11 mouse cellular contexts compared by ENCODE assay signal in genomic region chr3:85922331-85922730, GRCm38 (mm10). TPM values are rescaled to one million over a fixed set of nuclear protein-coding genes. Genes with fewer than 3 reads are reported as not detected.
DNase-seq lines count a peak whose midpoint lies in the region; ATAC-seq and TF ChIP-seq lines count a peak whose summit lies in the region.
"Had no signal": no experiment of that assay in that cellular context is flagged by ENCODE, and none has a peak within 500 bp of the region (broad histone marks: within the 10 kb centered on the region; RNA-seq: fewer than 3 reads in every experiment).

No protein-coding gene starts in this region.

- WGBS in kidney, embryonic 16.5 days, result 47% methylated on average over 3 of the region's 3 CpGs
- WGBS in lung, embryonic 14.5 days, result 64% methylated on average over 3 of the region's 3 CpGs

- no peak for ATAC-seq in kidney, embryonic 16.5 days (ENCODE audit: low FRiP score, low TSS enrichment)
- ATAC-seq in lung, embryonic 14.5 days (ENCODE audit: insufficient read depth), result no peak
- ATAC-seq: intestine, embryonic 15.5 days had no signal

- peaks cover 5% of the 10 kb centered on the region for H3K4me1 ChIP-seq in kidney, embryonic 16.5 days (ENCODE audit: insufficient read depth, low read length)
- H3K4me1 ChIP-seq in lung, embryonic 14.5 days (ENCODE audit: insufficient read depth), result no peaks in the 10 kb centered on the region
- H3K4me1 ChIP-seq: intestine, embryonic 15.5 days had no signal

- H3K27me3 ChIP-seq in kidney, embryonic 16.5 days (ENCODE audit: insufficient read depth, low read length), result no peaks in the 10 kb centered on the region
- no peaks in the 10 kb centered on the region for H3K27me3 ChIP-seq in lung, embryonic 14.5 days (ENCODE audit: insufficient read depth, low read length)
- H3K27me3 ChIP-seq: intestine, embryonic 15.5 days had no signal

- H3K4me3 ChIP-seq in kidney, embryonic 16.5 days (ENCODE audit: low read length), result no peak overlapping the region
- no peak overlapping the region for H3K4me3 ChIP-seq in lung, embryonic 14.5 days (ENCODE audit: low read depth, low read length)
- H3K4me3 ChIP-seq: intestine, embryonic 15.5 days; myocyte had no signal

- H3K36me3 ChIP-seq in kidney, embryonic 16.5 days (ENCODE audit: insufficient read depth, low read length), result no peaks in the 10 kb centered on the region
- H3K36me3 ChIP-seq in lung, embryonic 14.5 days (ENCODE audit: insufficient read depth), result no peaks in the 10 kb centered on the region
- H3K36me3 ChIP-seq: intestine, embryonic 15.5 days had no signal

- peak; percentile 69 for DNase-seq in kidney, adult 11 months
- peak; percentile 89 to 93 for DNase-seq in adrenal gland, adult (ENCODE audit: inconsistent age in 2 of 2, low spot score in 1 of 2)
- DNase-seq in adrenal gland, postnatal 25 days, result peak; percentile 82
- DNase-seq in lung, embryonic 14.5 days, result peak; percentile 40
- DNase-seq in embryo, embryonic 10.5 days (ENCODE audit: low spot score), result no peak
- DNase-seq in left cerebral cortex, postnatal 36 days (ENCODE audit: low spot score in 2 of 2), result no peak
- DNase-seq in left cerebral cortex, adult 8-10 months (ENCODE audit: low spot score in 2 of 2), result no peak
- DNase-seq: right cerebral cortex, postnatal 4 days had no signal

- H3K9me3 ChIP-seq in kidney, embryonic 16.5 days (ENCODE audit: low read length), result no peaks in the 10 kb centered on the region
- no peaks in the 10 kb centered on the region for H3K9me3 ChIP-seq in lung, embryonic 14.5 days (ENCODE audit: low read depth, low read length)
- H3K9me3 ChIP-seq: intestine, embryonic 15.5 days had no signal

- intact Hi-C loops in left cerebral cortex, postnatal 36 days (cut with DNase I), result loop anchor here (5.0 to 10.0 kb wide), 3 partner anchors 202 to 1000 kb away; partner anchors contain the start of gene Gatb

- no peak for TF ChIP-seq CTCF in lung, embryonic 14.5 days (IDR thresholded peaks at IDR 0.05; ENCODE audit: low read depth)

- H3K27ac ChIP-seq in kidney, embryonic 16.5 days (ENCODE audit: low read length), result no peak overlapping the region
- H3K27ac ChIP-seq in lung, embryonic 14.5 days (ENCODE audit: low read depth), result no peak overlapping the region
- H3K27ac ChIP-seq: intestine, embryonic 15.5 days had no signal

- H3K9ac ChIP-seq in kidney, embryonic 16.5 days (replicated peaks; ENCODE audit: low read length), result no peak overlapping the region
- no peak overlapping the region for H3K9ac ChIP-seq in lung, embryonic 14.5 days
- H3K9ac ChIP-seq: intestine, embryonic 15.5 days had no signal

- no peak overlapping the region for H3K4me2 ChIP-seq in kidney, embryonic 16.5 days (replicated peaks; ENCODE audit: low read depth, low read length)
- no peak overlapping the region for H3K4me2 ChIP-seq in lung, embryonic 14.5 days
- H3K4me2 ChIP-seq: intestine, embryonic 15.5 days had no signal

RNA-seq across cellular contexts. Expression of gene Gm37240, which starts 35.0 kb away (rescaled TPM):
- polyA plus RNA-seq in kidney, embryonic 16.5 days (2015; fragmentation: Nextera tagmentation; extraction: Ambion mirVana), result 8.7 and 13.4 TPM in 2 replicates
- 4.4 and 10.8 TPM in 2 replicates for total RNA-seq in adrenal gland, postnatal 25 days (2021)
- polyA plus RNA-seq in lung, embryonic 14.5 days (2014; fragmentation: Nextera tagmentation; extraction: Ambion mirVana), result 4.5 and 4.8 TPM in 2 replicates
- 1 to 10 TPM in 1 of 2 experiments, under 1 TPM in 1; 0.66 to 1.3 TPM for total RNA-seq in left cerebral cortex, postnatal 36 days (2021)
- 1 to 10 TPM in 2 of 4 experiments, under 1 TPM in 1, not detected in 1; 0.50 to 4.0 (median 1.1) TPM for total RNA-seq in left cerebral cortex, adult 8-10 months (2022)

RNA-seq across cellular contexts. Expression of gene Glt28d2, which starts 35.0 kb away (rescaled TPM):
- 3.0 and 3.7 TPM in 2 replicates for polyA plus RNA-seq in kidney, embryonic 16.5 days (2015; fragmentation: Nextera tagmentation; extraction: Ambion mirVana)
- 1.7 and 2.9 TPM in 2 replicates for total RNA-seq in adrenal gland, postnatal 25 days (2021)
- 1.4 and 1.8 TPM in 2 replicates for polyA plus RNA-seq in lung, embryonic 14.5 days (2014; fragmentation: Nextera tagmentation; extraction: Ambion mirVana)
- under 1 TPM; 0.47 to 0.70 TPM for total RNA-seq in left cerebral cortex, postnatal 36 days (2021)
- total RNA-seq in left cerebral cortex, adult 8-10 months (2022), result under 1 TPM; 0.33 to 0.78 (median 0.53) TPM

RNA-seq across cellular contexts. Expression of gene Sh3d19, which starts 48.6 kb away (rescaled TPM):
- polyA plus RNA-seq in kidney, embryonic 16.5 days (2015; fragmentation: Nextera tagmentation; extraction: Ambion mirVana), result 27.4 and 28.5 TPM in 2 replicates
- 19.9 and 21.2 TPM in 2 replicates for total RNA-seq in adrenal gland, postnatal 25 days (2021)
- 31.9 and 38.2 TPM in 2 replicates for polyA plus RNA-seq in lung, embryonic 14.5 days (2014; fragmentation: Nextera tagmentation; extraction: Ambion mirVana)
- 10 to 100 TPM; 17.1 to 17.3 TPM for total RNA-seq in left cerebral cortex, postnatal 36 days (2021)
- total RNA-seq in left cerebral cortex, adult 8-10 months (2022), result 10 to 100 TPM; 14.6 to 19.9 (median 15.8) TPM

Comparison
In these comparisons a context has a peak if more than half of its experiments do, and no peak if none do; other contexts are left out.
1. DNase-seq: peak in kidney, adult 11 months (single experiment), adrenal gland, adult (2 of 2), adrenal gland, postnatal 25 days (single experiment) and lung, embryonic 14.5 days (single experiment); none in embryo, embryonic 10.5 days (single experiment), left cerebral cortex, postnatal 36 days (0 of 2) and left cerebral cortex, adult 8-10 months (0 of 2).